Mouse (Mus musculus) embryonic facial prominence, embryonic 10.5 days (tissue): ENCODE data around the gene Aldh8a1. TPM values are rescaled to one million over a fixed set of nuclear protein-coding genes. Genes with fewer than 3 reads are reported as not detected.

ENCODE experiments used
- DNase-seq: peaks from one replicate; pipeline ENCODE4 v3.0.0-alpha.2; 2017; ENCODE audit warnings: low spot score
- H3K27ac ChIP-seq: fragments of 300-500 bp; sonication (generic); replicated peaks from 2 replicates; pipeline ENCODE4 v1.5.1; 2016; ENCODE audit warnings: mild to moderate bottlenecking
- H3K27me3 ChIP-seq: fragments of 300-500 bp; sonication (generic); replicated peaks from 2 replicates; pipeline ENCODE4 v1.6.1; 2016; ENCODE audit warnings: low read depth, mild to moderate bottlenecking; ENCODE audit not compliant: poor library complexity, severe bottlenecking
- H3K36me3 ChIP-seq: fragments of 300-500 bp; sonication (generic); replicated peaks from 2 replicates; pipeline ENCODE4 v1.6.1; 2016; ENCODE audit warnings: mild to moderate bottlenecking, moderate library complexity
- H3K4me1 ChIP-seq: fragments of 300-500 bp; sonication (generic); 2 replicates; pipeline ENCODE4 v1.6.1; 2016
- H3K4me3 ChIP-seq: fragments of 300-500 bp; sonication (generic); 2 replicates; pipeline ENCODE4 v1.5.1; 2016; ENCODE audit warnings: mild to moderate bottlenecking, moderate library complexity
- H3K9me3 ChIP-seq: fragments of 300-500 bp; sonication (generic); 2 replicates; pipeline ENCODE4 v1.6.1; 2016; ENCODE audit warnings: mild to moderate bottlenecking
- WGBS: fragments of 180-500 bp; shearing (Covaris S2); methylation state at CpG from one replicate; pipeline ENCODE4 v1.1.7; 2016; 5-methylcytosine and 5-hydroxymethylcytosine counted together
- polyA plus RNA-seq: library from polyadenylated mRNA; unstranded; fragments of >200 nt; fragmentation: Nextera tagmentation; extraction: Ambion mirVana; gene quantifications from 2 replicates; pipeline ENCODE4 v1.2.1, GENCODE M21; 2016

Gene Aldh8a1
- polyA plus RNA-seq, result 0.08 and 0.10 TPM in 2 replicates

DNA sequence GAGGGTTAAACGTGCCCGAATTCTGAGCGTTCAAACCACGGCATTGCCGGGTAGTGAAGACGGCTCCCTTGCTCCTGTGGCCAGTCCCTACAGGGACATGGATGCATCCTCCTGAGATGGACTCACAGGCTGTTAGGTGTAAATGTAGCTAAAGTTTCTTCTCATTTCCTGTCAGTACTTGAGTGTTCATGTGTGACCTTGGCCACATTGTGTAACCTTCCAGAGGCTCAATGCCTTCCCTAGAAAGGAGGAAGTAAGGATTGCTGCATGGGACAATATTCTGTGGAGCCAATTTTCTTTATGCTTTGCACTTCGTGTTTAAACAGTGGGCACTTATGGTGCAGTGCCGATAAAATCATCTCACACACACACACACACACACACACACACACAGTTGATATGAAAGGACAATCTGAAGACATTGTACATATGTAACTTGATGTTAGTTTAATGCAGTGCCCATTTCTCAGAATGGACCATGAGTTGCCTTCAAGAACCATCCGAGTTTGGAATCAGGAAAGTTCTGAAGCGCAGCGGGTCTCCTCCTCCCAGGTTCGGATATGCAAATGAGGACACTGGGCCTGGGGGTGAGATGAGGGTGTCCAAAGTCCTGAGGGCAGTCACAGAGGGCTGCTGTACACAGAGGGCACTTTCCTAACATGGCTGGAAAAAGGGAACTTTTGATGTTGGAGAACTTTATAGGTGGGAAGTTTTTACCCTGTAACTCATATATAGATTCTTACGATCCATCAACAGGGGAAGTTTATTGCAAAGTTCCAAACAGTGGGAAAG is at the start of gene Aldh8a1:
TSS of gene Aldh8a1 (plus strand) at position 610 of the 792 bp plus-strand sequence.
- no peaks in the 10 kb centered on the region; the same call in 1 of the 2 replicates for H3K27me3 ChIP-seq
- no peak within 1 kb of the TSS for H3K27ac ChIP-seq
- no peak within 1 kb of the TSS for H3K4me3 ChIP-seq
- H3K4me1 ChIP-seq, result peaks cover 2% of the 10 kb centered on the region; the same call in 1 of the 2 replicates
- DNase-seq, result no peak
- H3K9me3 ChIP-seq, result no peaks in the 10 kb centered on the region
- H3K36me3 ChIP-seq, result no peaks in the 10 kb centered on the region
- WGBS, result 87% methylated on average over 13 of the region's 13 CpGs

GRCm38 (mm10) chr10:21327605-21328135 is 49.4 kb upstream of the Aldh8a1 start:
- H3K4me3 ChIP-seq, result no peak overlapping the region
- no peaks in the 10 kb centered on the region for H3K4me1 ChIP-seq
- no peaks in the 10 kb centered on the region for H3K9me3 ChIP-seq
- H3K27ac ChIP-seq, result no peak overlapping the region
- H3K36me3 ChIP-seq, result peaks cover 36% of the 10 kb centered on the region
- no peak for DNase-seq
- WGBS, result 92% methylated on average over 7 of the region's 7 CpGs
- H3K27me3 ChIP-seq, result no peaks in the 10 kb centered on the region

- WGBS, result 90% methylated on average over 7 of the region's 7 CpGs
- Histone ChIP-seq H3K4me3 (no peak overlapping the region), H3K9me3 (peaks cover 6% of the 10 kb centered on the region; the same call in 1 of the 2 replicates), H3K4me1 (no peaks in the 10 kb centered on the region), H3K27me3 (no peaks in the 10 kb centered on the region), H3K36me3 (peaks cover 81% of the 10 kb centered on the region), H3K27ac (no peak overlapping the region)
- no peak for DNase-seq
These were observed 42.6 kb upstream of the Aldh8a1 start for GRCm38 (mm10) chr10:21334349-21335105.

DNA sequence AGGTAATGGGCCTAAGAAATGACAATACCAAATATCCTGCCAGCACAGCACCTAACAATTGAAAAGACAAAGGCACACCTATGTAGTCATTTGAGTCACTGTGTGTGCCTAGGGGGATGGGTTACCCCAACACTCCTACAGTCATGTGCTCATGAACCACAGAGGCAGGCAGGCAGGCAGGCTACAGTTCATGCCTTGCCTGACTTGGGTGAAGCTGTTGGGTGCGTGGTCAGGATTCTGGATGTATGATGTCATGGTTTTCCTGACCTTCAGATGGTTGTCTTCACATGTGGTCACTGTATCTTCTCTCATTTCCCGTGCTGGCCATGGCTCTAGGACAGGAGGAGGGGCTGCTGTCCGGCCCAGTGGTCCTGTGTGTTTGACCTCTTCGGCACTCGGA is 41.6 kb upstream of the Aldh8a1 start:
- no peaks in the 10 kb centered on the region for H3K27me3 ChIP-seq
- no peaks in the 10 kb centered on the region for H3K4me1 ChIP-seq
- no peak overlapping the region for H3K27ac ChIP-seq
- H3K9me3 ChIP-seq, result peaks cover 6% of the 10 kb centered on the region; the same call in 1 of the 2 replicates
- peaks cover 85% of the 10 kb centered on the region for H3K36me3 ChIP-seq
- H3K4me3 ChIP-seq, result no peak overlapping the region
- DNase-seq, result no peak
- WGBS, result 93% methylated on average over 5 of the region's 5 CpGs

DNA sequence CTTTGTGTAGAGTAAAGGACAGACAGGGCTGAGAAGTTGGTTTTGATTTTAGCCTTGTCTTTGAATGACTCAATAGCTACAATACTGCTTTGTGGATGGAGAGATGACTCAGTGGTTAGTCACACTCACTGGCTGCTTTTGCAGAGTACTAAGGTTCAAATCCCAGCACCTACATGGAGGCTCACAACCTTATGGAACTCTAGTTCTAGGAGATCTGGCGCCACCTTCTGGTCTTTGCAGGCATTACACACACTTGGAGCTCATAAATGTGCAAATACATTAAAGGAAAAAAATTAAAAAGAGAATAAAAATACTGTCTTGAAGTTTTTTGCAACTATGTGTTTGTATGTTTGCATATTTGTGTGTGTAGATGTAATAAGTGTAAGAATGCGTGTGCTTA is 39.9 kb upstream of the Aldh8a1 start:
- DNase-seq, result no peak
- 65% methylated on average over 2 of the region's 2 CpGs for WGBS

GRCm38 (mm10) chr10:21341706-21342105 is 35.4 kb upstream of the Aldh8a1 start:
- peaks cover 88% of the 10 kb centered on the region for H3K36me3 ChIP-seq
- no peaks in the 10 kb centered on the region for H3K4me1 ChIP-seq
- WGBS, result 88% methylated on average over 14 of the region's 14 CpGs
- H3K4me3 ChIP-seq, result no peak overlapping the region
- peaks cover 5% of the 10 kb centered on the region; the same call in 1 of the 2 replicates for H3K9me3 ChIP-seq
- no peaks in the 10 kb centered on the region for H3K27me3 ChIP-seq
- H3K27ac ChIP-seq, result no peak overlapping the region
- DNase-seq, result no peak

More for the DNA sequence above, 39.9 kb upstream of the Aldh8a1 start:
- H3K27ac ChIP-seq, result no peak overlapping the region
- peaks cover 6% of the 10 kb centered on the region; the same call in 1 of the 2 replicates for H3K9me3 ChIP-seq
- H3K27me3 ChIP-seq, result no peaks in the 10 kb centered on the region
- peaks cover 87% of the 10 kb centered on the region for H3K36me3 ChIP-seq
- no peak overlapping the region for H3K4me3 ChIP-seq
- no peaks in the 10 kb centered on the region for H3K4me1 ChIP-seq

- H3K4me3 ChIP-seq, result no peak overlapping the region
- no peaks in the 10 kb centered on the region for H3K9me3 ChIP-seq
- whole genome bisulfite sequencing, result 94% methylated on average over 11 of the region's 11 CpGs
These were observed 34.6 kb upstream of the Aldh8a1 start for GRCm38 (mm10) chr10:21342331-21343005.

GRCm38 (mm10) chr10:21347332-21347731 is 29.8 kb upstream of the Aldh8a1 start:
- H3K27me3 ChIP-seq, result no peaks in the 10 kb centered on the region
- DNase-seq, result no peak
- H3K27ac ChIP-seq, result no peak overlapping the region
- no peaks in the 10 kb centered on the region for H3K9me3 ChIP-seq
- H3K4me1 ChIP-seq, result no peaks in the 10 kb centered on the region
- no peak overlapping the region for H3K4me3 ChIP-seq
- 88% methylated on average over 4 of the region's 4 CpGs for WGBS
- H3K36me3 ChIP-seq, result peaks cover 80% of the 10 kb centered on the region

More at GRCm38 (mm10) chr10:21342331-21343005, 34.6 kb upstream of the Aldh8a1 start:
- Histone ChIP-seq H3K36me3 (peaks cover 88% of the 10 kb centered on the region), H3K27me3 (no peaks in the 10 kb centered on the region), H3K4me1 (no peaks in the 10 kb centered on the region), H3K27ac (no peak overlapping the region)
- no peak for DNase-seq

DNA sequence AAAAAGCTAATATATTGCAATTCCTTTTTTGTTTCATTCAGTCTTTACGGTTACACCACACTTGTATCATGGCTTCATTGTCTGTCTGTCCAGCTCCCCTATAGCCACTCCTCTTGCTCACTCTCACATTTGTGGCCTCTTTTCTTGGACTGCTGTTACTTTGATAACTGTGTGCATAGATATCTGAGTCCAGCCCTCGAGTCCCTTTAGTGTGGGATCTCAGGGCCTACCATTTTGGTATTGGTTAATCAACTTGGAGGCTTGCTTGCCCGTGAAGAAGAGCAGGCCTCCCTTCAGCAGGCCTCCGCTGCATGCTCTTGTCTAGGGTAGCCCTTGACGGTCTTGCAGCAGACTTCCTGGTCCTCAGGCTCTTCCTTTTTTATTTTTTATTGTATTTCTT is 27.6 kb upstream of the Aldh8a1 start:
- DNase-seq, result no peak
- Histone ChIP-seq H3K9me3 (no peaks in the 10 kb centered on the region), H3K36me3 (peaks cover 81% of the 10 kb centered on the region), H3K27ac (no peak overlapping the region), H3K4me3 (no peak overlapping the region), H3K27me3 (no peaks in the 10 kb centered on the region), H3K4me1 (no peaks in the 10 kb centered on the region)
- 93% methylated on average over 5 of the region's 5 CpGs for WGBS

DNA sequence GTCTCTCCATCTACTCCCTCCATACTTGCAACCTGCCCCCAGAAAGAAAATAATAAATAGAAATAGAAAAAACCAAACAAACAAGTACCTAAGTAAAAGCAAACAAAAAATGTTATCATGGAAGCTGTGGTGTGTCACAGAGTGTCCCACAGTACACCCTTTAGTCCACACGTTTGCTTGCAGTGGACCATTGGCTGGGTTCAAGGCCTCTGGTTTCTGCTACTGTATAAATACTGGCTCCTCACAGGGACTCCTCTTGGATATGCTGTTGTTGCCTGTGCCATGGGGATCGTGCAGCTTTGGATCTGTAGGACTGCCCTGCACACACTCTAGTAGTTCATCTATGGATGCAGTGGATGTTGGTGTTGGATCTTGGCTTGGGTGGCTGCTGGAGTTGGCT is 27.1 kb upstream of the Aldh8a1 start:
- Histone ChIP-seq H3K27ac (no peak overlapping the region), H3K27me3 (no peaks in the 10 kb centered on the region), H3K4me1 (no peaks in the 10 kb centered on the region), H3K4me3 (no peak overlapping the region), H3K9me3 (no peaks in the 10 kb centered on the region), H3K36me3 (peaks cover 84% of the 10 kb centered on the region)
- 94% methylated on average over 2 of the region's 2 CpGs for WGBS
- no peak for DNase-seq

DNA sequence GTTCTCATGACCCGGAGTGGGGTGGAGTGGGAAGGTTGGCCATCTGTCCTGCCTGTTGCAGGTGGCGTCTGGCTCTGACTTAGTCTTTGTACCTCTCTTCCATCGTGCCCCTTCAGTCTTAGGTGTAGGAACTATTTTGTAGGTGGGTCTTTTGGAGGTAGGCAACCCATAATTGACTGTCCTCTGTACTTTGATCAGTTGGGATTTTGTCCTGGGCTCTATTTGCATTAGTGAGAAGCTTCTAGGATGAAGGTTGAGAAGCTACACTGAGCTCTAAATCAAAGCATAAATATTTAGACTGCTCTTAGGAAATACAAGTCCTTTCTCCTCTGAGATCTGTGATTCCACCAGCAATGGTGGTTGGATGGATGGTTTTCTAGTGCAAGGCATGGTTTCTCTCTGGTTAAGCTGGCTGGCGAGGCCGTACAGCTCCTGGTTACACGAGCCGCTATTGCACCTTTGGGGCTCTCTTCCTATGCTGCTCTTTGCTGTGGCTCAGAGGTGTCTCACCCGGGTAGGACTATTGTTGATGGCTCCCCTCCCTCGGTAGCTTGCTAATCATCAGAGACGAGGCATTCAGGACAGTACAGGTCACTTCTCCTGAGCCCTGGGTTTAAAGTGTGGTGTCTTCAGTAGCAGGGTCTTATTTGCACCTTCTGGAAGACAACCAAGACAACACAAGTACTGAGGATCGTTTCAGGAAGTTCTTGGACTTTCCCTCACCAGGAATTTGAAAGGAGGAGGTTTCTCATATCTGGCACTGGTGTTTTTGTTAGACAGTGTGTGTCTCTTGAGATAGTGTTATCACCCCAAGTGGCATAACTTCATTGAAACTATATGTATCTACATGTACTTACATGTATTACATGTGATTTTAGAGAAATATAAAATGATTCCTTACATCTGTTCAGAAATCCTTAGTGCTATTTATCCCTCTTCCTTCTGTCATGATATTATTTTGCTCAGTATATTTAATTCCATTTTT is 26.3 kb upstream of the Aldh8a1 start:
- no peaks in the 10 kb centered on the region for H3K27me3 ChIP-seq
- H3K27ac ChIP-seq, result no peak overlapping the region
- peaks cover 84% of the 10 kb centered on the region for H3K36me3 ChIP-seq
- 93% methylated on average over 11 of the region's 11 CpGs for WGBS
- DNase-seq, result no peak
- no peaks in the 10 kb centered on the region for H3K4me1 ChIP-seq
- no peaks in the 10 kb centered on the region for H3K9me3 ChIP-seq
- no peak overlapping the region for H3K4me3 ChIP-seq
